Mouse (Mus musculus) spleen, adult 2 months (tissue): ENCODE results near the gene Gm11444.

Experiments
- CTCF ChIP-seq: fragments of 200-500 bp; IDR thresholded peaks from 2 replicates; pipeline ENCODE4 v1.5.1; 2011; ENCODE audit warnings: mild to moderate bottlenecking, inconsistent platforms; ENCODE audit not compliant: insufficient read depth, insufficient read length, insufficient replicate concordance; ENCODE audit errors: extremely low read depth
- POLR2A ChIP-seq: fragments of 200-500 bp; IDR thresholded peaks from 2 replicates; pipeline ENCODE4 v1.6.1; 2011; ENCODE audit warnings: low read depth, low read length, inconsistent platforms

DNA sequence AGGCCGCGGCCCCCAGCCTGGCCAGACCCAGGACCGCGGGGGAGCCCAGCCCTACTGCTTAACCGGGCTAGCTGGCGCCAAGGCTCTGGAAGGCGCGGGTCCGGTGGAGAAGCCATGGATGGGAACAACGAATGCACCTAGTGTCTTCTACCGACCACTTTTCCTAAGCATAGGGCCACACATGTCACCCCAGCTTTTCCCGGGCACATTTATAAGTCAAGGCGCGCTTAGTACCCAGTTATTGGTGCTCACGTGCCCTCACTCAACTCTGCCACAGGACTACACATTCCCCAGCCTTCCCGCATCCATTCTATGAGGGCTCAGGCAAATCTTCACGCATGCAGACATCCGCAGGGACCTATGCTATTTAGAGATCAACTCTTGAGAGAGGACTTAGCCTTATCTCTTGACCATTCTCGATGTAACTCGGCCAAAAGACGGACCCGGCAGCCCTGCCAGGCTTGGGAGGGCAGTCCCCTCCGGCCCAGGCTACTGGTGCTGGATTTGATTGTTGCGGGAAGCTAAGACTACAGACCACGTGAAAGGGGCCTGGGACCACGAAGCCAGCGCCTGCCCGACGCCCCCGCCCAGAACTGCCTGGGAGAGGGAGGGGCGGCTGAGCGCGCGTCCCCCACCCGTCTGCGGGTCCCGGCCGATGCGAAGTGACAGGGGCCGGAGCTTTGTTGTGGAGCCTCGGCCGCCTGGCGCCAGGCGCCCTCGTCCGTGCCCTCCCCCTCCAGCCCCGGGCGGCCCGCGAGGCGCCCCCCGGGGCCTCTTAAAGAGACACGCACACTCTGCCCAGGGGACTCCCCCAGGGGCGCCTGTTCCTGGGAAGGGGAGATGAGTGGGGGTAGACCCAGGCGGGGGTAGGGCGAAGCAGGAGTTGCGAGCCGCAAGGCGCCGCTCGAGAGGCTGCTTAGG, 20.4 kb downstream of the Gm11444 start:
- no peak for TF ChIP-seq CTCF
- no peak for TF ChIP-seq POLR2A
